Mouse (Mus musculus) cerebellum, adult 11-12 months (tissue): ENCODE data around the gene Tceal8.

ENCODE experiments used
- DNase-seq: peaks from one replicate; pipeline ENCODE4 v3.0.0; 2022

The Tceal8 gene

GRCm38 (mm10) chrX:136127038-136127743 lies 45.0 kb downstream of the Tceal8 start:
- DNase-seq: no peak
